Mouse (Mus musculus) 3T3-L1 (cell line): Measurements from ENCODE around the gene 2010111I01Rik.
A peak's percentile ranks its signal among the peaks of the same experiment; 100 is the strongest.

Source experiments
- DNase-seq: peaks from one replicate; pipeline ENCODE4 v3.0.0-alpha.2; 2015; ENCODE audit warnings: low read depth, low spot score

The 2010111I01Rik gene

GRCm38 (mm10) chr13:63258167-63258582 lies 293.5 kb downstream of the 2010111I01Rik start:
- peak; percentile 93 for DNase-seq

- DNase-seq: no peak
Observed at GRCm38 (mm10) chr13:63258671-63259070, 294.0 kb downstream of the 2010111I01Rik start.

DNA sequence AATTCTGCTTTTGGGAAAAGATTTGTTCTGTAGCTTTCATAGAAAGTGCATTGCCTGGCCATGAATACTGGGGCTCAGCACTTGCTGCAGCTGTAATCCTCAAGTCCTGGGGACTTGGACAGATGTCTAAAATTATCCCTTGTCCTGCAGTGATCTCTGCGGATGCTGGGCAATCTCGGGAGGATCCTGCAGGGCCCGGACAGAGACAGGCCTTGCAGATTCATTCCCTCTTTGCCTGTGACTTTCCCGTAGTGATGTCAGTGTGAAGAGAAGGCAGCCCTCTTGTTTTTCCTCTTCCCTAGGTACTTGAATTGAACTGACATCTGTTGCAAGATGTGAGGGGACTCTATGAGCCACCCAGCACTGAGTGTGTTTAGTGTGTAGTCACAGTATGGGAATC lies 295.4 kb downstream of the 2010111I01Rik start:
- DNase-seq: no peak

- DNase-seq: no peak
Observed at GRCm38 (mm10) chr13:63260753-63261631, 296.3 kb downstream of the 2010111I01Rik start.

- no peak for DNase-seq
Observed at GRCm38 (mm10) chr13:63261676-63262075, 297.0 kb downstream of the 2010111I01Rik start.

DNA sequence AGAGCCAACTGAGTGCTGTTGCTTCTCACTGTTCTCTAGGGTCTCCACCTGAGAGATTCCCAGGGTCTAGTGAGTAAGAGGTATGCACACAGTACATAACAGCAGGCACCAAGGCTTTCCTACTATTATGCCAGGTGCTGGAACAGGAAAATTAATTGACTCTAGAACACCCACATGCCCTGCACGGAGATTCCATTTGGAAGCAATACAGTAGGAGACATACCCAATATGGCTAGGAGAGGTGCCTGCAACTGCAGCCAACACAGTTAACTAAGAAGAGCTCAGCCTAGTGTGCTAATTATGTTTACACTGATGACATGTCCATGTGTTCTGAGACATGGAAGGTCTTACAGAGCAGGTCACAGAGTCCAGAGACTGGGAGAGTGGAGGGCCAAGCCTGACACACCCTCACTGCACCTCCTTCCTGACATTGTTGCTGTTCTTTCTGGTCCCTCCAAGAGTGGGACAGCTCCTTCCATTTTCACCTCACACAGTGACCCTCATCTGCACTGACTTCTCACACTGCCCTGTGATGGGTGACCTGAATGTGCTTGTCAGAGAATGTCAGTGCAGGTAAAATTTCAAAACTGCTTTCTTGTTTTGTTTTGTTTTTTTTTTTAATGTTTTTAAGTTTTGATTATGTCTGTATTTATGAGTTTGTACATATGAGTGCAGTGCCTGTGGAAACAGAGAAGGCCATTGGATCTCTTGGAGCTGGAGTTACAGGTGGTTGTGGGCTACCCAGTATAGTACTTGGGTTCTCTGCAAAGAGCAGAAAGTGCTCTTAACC lies 297.7 kb downstream of the 2010111I01Rik start:
- DNase-seq: no peak

GRCm38 (mm10) chr13:63268371-63268770 lies 303.7 kb downstream of the 2010111I01Rik start:
- no peak for DNase-seq

DNA sequence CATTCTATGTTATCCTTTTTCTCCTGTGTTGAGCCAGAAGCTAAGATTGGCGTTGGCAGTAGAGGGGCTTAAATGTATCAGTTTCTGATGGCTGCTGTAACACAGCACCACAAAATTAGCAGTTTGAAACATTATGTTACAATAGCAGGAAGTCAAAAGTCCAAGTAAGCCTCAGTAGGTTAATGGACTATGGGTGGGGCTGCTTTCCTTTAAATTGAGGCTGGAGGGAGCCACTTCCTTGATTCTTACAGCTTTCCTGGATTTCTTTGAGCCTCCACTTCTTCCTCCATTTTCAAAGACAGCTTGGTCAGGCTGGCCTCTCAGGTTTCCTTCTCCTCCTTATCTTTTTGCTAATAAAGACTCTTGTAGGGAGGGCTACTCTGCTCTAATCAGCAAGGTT lies 304.1 kb downstream of the 2010111I01Rik start:
- DNase-seq: no peak

GRCm38 (mm10) chr13:63270191-63270590 lies 305.5 kb downstream of the 2010111I01Rik start:
- DNase-seq: no peak

DNA sequence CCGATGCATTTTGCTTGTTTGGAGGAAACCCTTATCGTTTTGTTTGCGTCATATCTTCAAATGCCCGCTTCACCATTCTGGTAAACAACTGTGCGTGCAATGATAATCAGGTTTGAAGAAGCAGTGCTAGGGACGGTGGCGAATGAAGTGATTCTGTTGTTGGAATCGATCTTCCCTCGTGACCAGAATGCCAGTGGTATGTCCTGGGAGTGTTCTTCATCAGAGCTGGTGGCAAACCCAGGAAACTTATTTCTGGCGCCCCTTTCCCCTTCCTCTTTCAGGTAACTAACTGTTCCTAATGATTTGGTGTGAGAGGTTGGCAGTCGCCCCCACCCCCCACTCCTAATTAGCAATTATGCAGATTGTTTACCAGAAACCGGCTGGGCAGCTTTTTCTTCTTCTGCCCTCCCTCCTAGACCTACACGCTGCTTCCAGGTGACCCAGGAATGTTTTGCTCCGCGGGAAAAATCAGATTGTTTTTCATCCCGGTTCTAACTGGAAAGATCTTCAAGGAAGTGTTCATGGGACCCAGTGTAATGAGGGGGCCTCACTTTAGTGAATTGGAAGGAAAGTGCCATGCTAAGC lies 307.4 kb downstream of the 2010111I01Rik start:
- no peak for DNase-seq

- no peak for DNase-seq
Observed at GRCm38 (mm10) chr13:63272602-63273229, 308.0 kb downstream of the 2010111I01Rik start.

DNA sequence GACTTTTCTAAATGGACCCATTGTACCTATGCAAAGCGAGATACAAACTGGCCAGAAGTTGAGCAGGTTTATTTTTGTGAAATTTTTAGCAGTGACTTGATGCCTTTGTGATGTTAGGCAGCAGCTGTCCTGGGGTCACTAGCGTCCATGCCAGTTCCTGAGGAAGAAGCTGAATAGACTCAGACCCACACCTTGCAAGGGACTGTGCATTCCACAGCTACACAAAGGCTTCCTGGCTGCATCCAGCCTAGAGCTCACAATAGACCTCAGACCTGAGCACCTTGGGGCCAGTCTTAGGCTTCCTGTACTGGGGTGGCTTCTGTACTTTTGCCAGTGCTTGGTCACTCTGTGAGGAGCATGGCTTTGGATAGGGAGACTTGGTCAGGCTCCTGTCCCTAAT lies 309.2 kb downstream of the 2010111I01Rik start:
- DNase-seq: no peak

DNA sequence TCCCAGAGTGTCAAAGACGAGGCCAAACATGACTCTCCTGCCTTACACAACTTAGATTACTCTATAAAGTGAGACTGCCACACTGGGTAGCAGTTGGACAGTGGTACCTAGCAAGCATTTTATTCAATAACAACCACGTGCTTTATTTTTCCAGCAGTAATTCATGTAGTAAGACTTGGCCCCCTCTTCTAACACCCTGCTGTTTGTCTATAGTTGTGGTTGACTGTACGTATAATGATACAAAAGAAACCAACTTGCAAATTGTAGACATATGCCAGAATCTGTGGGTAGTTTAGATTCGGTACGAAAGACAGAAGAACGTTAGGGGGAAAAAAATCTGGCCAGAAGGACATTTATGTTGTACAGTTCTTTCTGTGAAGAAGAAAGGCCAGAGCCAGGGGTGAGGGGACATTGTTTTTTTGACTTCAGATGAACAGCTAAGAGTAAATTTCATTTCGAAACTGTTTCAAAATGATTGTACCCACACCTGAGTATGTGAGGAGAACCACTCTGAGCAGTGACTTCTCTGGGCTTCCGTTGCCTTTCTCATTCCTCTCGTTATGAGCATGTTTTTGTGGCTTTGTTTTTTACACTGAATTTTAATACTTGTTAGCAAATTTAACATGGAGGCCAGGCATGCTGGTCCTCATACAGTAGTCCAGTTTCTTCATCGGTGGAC lies 309.9 kb downstream of the 2010111I01Rik start:
- DNase-seq: no peak

DNA sequence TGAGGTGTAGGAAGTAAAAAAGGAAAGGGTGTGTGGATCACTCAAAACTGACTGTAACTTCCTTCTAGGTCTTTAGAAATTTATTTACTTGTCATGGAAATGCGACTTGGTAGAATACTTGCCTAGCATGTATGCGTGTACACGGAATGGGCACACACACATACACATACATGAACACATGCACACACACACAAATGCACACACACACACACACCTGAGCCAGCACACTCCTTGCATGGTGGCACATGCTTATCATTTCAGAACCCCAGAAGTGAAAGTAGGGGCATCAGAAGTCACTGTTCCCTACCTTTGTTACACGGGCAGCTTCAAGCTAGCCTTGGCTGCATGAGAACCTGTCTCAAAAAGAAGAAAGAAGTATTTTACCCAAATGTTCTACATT lies 311.7 kb downstream of the 2010111I01Rik start:
- DNase-seq: no peak

- no peak for DNase-seq
Observed at GRCm38 (mm10) chr13:63277316-63277715, 312.6 kb downstream of the 2010111I01Rik start.

DNA sequence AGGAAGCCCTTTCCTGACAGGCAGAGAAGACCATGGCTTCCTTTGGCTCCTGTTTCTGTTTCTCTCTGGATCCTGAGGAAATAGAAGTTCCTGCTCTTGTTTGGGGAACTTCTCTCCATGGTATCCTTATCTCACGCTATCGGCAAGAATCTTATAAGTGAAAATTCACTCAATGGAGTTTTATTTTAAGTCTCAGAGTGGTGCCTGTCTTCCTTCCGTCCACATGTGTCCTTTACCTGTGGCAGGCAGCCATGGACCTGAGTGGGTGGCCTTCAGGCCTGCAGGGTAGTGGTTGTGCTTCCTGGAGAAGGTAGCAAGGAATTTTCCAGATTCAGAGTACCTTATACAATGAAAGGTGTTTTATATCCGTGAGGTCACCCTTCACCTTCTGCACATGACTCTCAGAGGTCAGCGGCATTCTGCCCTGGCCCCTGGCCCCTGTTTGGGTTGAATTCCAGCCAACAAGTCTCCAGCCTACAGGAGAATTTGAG lies 313.5 kb downstream of the 2010111I01Rik start:
- no peak for DNase-seq

DNA sequence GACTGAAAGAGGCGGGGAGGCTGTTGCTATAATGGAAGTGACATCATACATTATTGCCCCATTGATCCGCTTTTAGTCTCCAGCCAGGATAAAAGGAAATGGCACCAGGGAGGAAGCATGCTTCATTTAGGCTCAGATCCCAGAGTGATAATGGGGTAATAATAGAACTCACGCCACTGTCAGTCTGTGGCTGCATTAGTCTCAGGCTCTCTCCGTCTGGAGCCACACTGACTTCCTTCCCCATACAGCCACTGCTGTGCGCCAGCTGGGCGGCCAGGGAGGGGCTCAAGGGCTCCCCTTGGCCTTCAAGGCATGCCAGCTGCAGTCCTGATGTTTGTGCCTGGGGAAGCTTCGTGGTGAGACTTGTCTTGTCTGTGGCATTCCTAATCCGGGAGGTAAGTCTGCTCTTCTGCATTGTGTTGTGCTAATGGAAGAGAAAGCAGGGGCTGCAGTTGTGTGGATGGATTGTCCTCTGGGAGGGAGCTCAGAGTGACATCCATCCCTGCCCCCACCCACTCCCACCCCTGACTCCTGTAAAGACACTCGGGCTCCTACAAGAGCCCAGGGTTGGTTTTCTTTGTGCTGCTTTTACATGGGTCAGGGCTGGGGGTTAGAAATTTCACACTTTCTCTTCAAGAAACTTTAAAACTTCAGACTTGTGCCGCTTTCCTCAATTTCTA lies 314.2 kb downstream of the 2010111I01Rik start:
- no peak for DNase-seq

DNA sequence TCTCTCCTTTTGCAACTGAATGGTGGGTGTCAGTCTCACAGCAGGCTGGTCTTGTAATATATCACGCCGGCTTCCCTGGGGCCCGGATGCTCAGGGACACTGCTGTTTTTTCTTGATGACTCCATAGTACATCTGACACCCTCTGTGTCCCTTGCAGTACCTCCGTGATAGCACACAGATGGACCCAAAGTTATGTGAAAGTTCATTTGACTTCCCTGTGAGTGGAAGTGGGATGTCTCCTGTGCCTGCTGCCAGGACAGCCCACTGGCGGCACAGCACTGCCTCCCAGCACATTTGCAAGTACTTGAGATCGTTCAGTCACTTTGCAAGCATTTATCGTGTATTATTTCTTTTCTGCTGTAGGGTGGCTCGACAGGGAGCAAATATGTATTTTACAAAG lies 315.1 kb downstream of the 2010111I01Rik start:
- no peak for DNase-seq

DNA sequence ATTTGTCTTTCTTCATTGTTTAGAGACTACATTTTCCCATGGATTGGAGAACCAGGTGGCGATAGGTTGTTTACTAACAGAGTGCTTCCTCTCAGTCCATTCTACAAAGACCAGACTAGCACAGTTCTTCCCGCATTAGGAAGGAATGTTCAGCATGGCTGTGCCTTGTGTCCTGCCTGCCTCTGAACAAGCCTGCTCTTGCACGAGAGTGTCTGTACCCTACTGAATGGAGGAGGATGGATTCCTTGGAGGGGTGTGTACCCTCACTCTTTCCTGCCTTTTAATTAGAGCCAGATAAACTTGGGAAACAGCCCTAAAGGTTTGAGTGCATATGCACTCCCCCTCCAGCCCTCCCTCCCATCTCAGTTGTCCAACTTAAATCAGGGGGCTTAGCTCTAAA lies 315.7 kb downstream of the 2010111I01Rik start:
- no peak for DNase-seq

DNA sequence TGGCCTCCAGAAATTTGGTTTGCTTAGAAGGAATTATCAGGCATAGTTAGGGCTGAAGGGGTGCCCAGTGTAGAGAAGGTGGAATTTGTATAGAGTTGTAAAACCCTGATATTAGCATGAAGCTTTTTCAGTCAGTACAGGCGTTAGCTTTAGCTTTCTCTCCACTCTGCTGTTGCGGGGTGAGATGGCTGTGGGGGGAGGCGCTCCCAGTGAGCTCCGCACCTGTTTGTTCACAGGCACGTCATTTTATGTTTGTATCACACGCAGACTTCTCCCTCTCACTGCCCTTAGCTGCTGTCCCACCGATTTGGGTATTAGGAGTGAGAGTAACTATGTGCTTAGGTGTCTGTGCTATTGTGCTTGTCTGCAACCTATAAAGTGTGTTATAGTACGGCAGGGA lies 316.5 kb downstream of the 2010111I01Rik start:
- DNase-seq: no peak
